Mouse (Mus musculus) lung, postnatal 4 days (tissue): ENCODE measurements around the gene Meis2.
A peak's percentile ranks its signal among the peaks of the same experiment; 100 is the strongest.

ENCODE experiments used
- DNase-seq, 2 experiments: peaks; one replicate each; pipeline ENCODE4 v3.0.0; 2021

Gene Meis2

DNA sequence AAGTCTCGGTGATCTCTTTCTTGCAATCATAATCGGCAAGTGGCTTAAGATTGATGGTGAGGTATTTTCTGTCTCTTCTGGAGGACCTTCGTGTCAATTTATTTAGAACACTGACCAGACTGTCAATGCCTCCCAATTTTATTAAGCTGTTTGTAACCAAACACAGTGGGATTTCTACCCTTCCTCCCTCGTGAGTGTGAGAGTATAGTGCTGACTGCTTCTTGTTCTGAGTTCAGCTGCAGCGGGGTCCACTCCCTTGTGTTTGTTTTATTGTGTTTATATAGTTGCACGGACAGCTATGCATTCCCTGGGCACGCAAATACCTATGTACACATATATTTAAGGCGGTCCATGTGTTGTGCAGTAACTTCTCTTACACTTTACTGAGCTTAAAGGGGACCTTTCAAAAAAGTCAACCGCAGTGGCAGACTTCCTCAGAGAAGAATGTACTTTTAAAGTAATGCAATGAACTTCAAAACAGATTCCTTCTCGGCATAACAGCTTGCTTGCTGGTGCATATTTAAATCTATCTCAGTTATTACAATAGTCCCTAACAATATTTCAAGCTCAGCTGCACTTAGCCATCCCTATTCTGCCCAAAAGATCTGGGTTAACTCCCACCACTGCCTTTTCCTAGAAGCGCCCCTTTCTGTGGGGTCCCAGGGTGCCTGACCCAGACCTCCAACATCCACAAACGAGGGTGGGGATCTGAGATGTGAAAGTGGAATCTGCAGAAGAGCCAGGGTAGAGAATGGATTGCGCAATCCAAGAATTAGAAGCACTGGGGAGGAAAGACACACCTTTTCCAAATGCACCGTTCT, 211.4 kb downstream of the Meis2 start:
- no peak for DNase-seq

DNA sequence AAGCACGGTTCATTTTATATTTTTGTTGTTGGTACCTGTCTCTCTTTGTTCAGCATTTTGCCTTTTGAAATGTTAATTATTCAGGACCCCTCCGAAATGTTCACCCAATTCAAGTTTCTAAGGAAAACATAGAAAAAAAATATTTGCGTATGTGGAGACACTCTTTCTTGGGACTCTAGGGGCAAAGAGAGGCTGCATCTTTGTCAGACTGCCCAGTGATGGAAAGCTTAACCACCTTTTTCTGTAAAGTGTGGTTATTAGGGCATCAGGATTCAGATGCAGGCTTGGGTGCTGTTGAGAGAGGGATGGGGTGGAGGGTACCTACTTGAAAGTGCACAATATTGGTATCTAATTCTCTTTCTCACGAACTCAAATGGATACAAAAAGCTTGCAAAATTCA, 212.4 kb downstream of the Meis2 start:
- no peak for DNase-seq

DNA sequence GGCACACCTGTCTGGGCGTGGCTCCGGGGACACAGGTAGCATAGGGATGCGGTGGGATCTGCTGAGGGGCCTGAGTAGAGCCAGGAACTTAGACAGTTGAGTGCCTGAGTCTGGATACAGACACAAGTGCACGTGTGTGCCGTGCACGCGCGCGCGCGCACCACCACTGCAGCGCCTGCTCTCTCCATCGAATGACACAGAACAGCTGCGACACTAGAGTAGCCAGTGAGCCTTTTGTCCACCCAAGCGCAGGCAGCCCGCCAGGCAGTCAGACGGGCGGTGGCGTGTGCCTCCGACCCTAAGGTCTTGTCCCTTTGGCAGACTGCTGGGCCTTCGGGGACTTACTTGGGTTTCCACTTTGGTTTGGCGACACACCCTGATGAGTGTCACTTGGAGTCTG, 213.0 kb downstream of the Meis2 start:
- peak; percentile 29 to 58 for DNase-seq

DNA sequence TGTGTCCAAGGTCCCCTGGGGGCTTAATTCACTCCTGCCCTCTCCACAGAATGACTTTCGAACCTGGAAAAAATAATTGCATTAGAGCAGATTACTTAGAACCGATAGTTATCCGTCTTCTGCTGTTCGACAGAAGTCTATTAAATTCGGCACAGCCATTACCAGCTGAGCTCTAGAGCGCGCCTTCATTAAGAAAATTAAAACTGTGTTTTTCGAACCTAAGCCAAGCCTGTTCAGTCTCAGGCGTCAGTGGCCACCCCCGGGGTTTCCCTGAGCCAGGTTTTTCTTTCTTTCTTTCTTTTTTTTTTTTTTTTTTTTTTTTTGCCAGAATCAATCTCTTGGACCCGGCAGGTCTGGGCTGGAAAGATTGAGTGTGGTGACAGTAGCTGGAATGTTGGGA, 213.5 kb downstream of the Meis2 start:
- DNase-seq: no peak

DNA sequence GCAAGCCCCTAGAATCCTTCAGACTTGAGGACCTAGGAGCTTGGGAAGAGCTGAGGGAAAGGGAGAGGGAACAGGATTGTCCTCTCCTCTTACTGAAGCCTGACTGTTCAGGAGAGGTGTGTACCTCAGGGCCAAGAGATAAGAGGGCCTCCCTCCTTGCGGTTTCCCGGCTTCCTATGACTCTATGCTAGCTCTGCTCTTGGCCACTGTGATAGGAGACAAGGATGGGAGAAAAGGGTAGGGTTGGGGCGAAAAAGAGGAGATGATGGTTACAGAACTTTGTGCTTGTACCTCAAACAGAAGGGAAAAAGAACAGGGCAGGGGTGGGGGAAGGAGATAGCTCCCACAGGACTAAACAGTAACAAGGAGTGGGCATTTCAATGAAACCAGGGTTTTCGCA, 214.7 kb downstream of the Meis2 start:
- no peak for DNase-seq

DNA sequence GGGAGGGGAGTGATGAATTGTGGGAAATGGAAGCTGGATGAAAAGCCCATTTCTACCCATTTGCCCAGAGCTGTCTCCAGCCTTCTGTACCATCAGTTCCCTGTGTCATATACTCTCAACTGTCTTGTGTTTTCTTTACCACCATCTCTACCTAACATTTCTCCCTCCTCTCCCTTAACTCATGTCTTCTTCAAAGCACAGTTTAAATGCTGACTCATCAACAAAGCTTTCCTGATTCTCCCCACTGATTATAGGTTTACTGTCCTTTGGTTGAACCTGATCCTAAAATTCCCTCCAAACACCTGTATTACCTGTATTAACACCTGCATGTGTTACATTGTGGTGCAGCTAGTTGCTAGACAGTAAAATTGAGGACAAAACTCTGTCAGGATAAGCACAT, 222.8 kb downstream of the Meis2 start:
- no peak for DNase-seq

DNA sequence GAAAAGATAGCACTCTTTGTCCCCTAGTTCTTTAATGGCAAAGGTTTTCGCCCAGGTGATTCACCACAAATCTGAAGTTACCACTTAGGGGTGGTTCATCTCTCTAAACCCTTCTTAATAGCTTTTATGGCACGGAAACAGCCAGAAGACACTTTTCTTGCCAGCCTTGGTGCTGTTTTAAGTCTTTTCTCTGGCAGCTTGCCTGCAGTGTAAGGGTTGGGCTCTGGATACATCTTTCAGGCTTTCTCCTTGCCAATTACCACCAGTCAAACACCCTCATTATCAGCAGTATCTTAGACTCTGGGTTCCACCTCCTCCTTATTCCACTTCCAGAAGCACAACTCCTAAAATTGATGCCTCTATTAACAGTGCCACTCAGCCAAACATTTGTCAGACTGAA, 229.6 kb downstream of the Meis2 start:
- DNase-seq: no peak

DNA sequence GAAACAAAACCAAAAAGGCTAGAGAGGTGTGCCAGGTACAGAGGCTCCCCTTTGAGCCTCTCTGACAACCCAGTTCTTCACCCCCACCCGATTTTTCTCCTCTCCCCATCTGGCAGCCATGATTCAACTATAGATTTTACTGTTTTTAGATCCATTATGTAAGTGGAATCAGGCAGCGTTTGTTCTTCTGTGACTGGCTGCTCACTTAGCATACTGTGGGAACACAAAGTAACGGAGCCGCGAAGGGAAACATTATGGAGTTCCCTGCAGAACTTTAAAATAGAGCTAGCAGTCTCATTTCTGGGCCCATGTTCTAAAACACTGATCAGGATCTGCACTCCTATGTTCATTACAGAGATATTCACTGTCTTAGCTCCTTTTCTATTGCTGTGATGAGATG, 243.3 kb downstream of the Meis2 start:
- DNase-seq: no peak

DNA sequence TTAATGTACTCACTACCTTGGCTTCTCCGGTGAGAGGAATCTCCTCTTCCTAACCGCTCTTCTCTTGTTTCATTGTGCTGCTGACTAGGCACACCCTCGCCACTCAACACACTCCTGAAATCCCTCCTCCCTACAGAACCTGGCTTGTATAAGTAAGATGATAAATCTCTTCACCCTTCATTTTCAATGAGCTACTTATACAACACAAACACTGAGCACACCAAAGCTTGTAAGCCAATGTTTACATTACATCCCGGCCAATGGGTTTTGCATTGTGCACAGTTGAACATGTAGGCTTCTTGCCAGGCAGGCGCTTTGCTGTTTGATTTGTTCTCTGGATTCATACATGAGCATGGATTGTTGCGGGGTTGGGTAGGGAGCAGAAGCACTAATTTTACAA, 247.7 kb downstream of the Meis2 start:
- peak; percentile 4 to 23 for DNase-seq

DNA sequence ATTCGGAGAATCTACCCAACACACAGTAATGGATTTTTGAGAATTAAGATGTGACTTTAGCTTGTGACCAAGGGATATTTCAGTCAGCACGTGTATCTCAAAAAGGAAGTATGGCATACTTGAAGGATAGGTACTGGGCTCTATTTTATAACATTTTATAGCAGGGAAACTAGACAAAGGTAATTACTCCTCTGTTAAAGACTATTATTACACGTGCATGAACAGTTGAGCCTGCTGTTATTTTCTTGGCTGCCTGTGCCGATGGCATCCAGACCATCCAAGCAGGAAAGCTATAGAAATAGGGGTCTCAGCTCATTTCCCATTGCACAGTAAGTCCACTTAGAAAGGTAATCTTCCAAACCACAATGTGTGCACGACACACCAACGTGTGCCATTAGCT, 251.9 kb downstream of the Meis2 start:
- DNase-seq: no peak

DNA sequence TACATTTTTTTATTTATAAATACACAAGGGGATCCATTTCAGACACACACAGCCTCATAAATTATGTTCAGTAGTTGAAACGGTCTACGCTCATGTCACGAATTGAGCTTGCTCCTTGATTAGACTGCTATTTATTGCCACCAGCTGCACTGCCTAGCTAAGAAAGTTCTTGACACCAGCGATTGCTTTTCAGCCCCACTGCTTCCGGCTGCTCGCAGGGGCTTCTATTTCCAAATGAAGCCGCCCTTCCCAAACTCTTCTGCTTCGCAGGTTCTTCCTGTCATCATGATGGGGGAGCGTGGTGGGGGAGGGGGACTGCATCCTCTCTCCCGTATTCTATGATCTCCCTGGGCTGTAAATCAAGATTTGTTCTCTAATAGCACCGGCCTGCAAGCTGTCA, 252.3 kb downstream of the Meis2 start:
- DNase-seq: no peak
